Mouse (Mus musculus): ENCODE results near the gene Slc25a34. TPM values are rescaled to one million over a fixed set of nuclear protein-coding genes. Genes with fewer than 3 reads are reported as not detected.

Gene Slc25a34
- polyA plus RNA-seq, 1 experiment = not detected

GRCm38 (mm10) chr4:141627502-141627901 is 3.9 kb upstream of the Slc25a34 start:
- no peak for TF ChIP-seq GATA1 (IDR thresholded peaks at IDR 0.05; ENCODE audit: low read length)

- no peak for TF ChIP-seq GATA1 (IDR thresholded peaks at IDR 0.05; ENCODE audit: low read length)
Observed at GRCm38 (mm10) chr4:141625774-141626550, 2.3 kb upstream of the Slc25a34 start.

- no peak for TF ChIP-seq GATA1 (IDR thresholded peaks at IDR 0.05; ENCODE audit: low read length)
Observed at GRCm38 (mm10) chr4:141624983-141625773, 1.6 kb upstream of the Slc25a34 start.

GRCm38 (mm10) chr4:141624134-141624533 is 513 bp upstream of the Slc25a34 start:
- TF ChIP-seq GATA1 (IDR thresholded peaks at IDR 0.05; ENCODE audit: low read length) = no peak

GRCm38 (mm10) chr4:141623037-141623436 is 584 bp downstream of the Slc25a34 start:
- TF ChIP-seq GATA1 (IDR thresholded peaks at IDR 0.05; ENCODE audit: low read length) = no peak

GRCm38 (mm10) chr4:141622580-141622979 is 1.0 kb downstream of the Slc25a34 start:
- TF ChIP-seq GATA1 (IDR thresholded peaks at IDR 0.05; ENCODE audit: low read length) = no peak

- TF ChIP-seq GATA1 (IDR thresholded peaks at IDR 0.05; ENCODE audit: low read length) = no peak
Observed at GRCm38 (mm10) chr4:141622091-141622490, 1.5 kb downstream of the Slc25a34 start.

GRCm38 (mm10) chr4:141621297-141621696 is 2.3 kb downstream of the Slc25a34 start:
- no peak for TF ChIP-seq GATA1 (IDR thresholded peaks at IDR 0.05; ENCODE audit: low read length)

GRCm38 (mm10) chr4:141619299-141619883 is 4.2 kb downstream of the Slc25a34 start:
- no peak for TF ChIP-seq GATA1 (IDR thresholded peaks at IDR 0.05; ENCODE audit: low read length)

- TF ChIP-seq GATA1 (IDR thresholded peaks at IDR 0.05; ENCODE audit: low read length) = no peak
Observed at GRCm38 (mm10) chr4:141618565-141619243, 4.9 kb downstream of the Slc25a34 start, which contains the start of gene Tmem82. Tmem82 (minus strand) TSS chr4:141618633.

- no peak for TF ChIP-seq GATA1 (IDR thresholded peaks at IDR 0.05; ENCODE audit: low read length)
Observed at GRCm38 (mm10) chr4:141617863-141618564, 5.6 kb downstream of the Slc25a34 start.

- no peak for TF ChIP-seq GATA1 (IDR thresholded peaks at IDR 0.05; ENCODE audit: low read length)
Observed at GRCm38 (mm10) chr4:141617299-141617698, 6.3 kb downstream of the Slc25a34 start.

- TF ChIP-seq GATA1 (IDR thresholded peaks at IDR 0.05; ENCODE audit: low read length) = no peak
Observed at GRCm38 (mm10) chr4:141616811-141617210, 6.8 kb downstream of the Slc25a34 start.

GRCm38 (mm10) chr4:141614946-141615345 is 8.7 kb downstream of the Slc25a34 start:
- TF ChIP-seq GATA1 (IDR thresholded peaks at IDR 0.05; ENCODE audit: low read length) = no peak

- TF ChIP-seq GATA1 (IDR thresholded peaks at IDR 0.05; ENCODE audit: low read length) = no peak
Observed at GRCm38 (mm10) chr4:141609538-141609937, 14.1 kb downstream of the Slc25a34 start.
